Mouse (Mus musculus): Measurements from ENCODE around the gene Tmem178b.

Gene Tmem178b

GRCm38 (mm10) chr6:40177870-40178269 lies 304.8 kb downstream of the Tmem178b start:
- no peak for DNase-seq (ENCODE audit: low spot score)

- DNase-seq (ENCODE audit: low spot score), result no peak
Measured at GRCm38 (mm10) chr6:40180551-40180950, 307.5 kb downstream of the Tmem178b start.

- no peak for DNase-seq (ENCODE audit: low spot score)
Measured at GRCm38 (mm10) chr6:40200661-40201060, 327.6 kb downstream of the Tmem178b start.

- DNase-seq (ENCODE audit: low spot score), result no peak
Measured at GRCm38 (mm10) chr6:40202602-40203001, 329.5 kb downstream of the Tmem178b start.

GRCm38 (mm10) chr6:40205380-40205779 lies 332.3 kb downstream of the Tmem178b start:
- DNase-seq (ENCODE audit: low spot score), result no peak

GRCm38 (mm10) chr6:40208014-40208413 lies 334.9 kb downstream of the Tmem178b start:
- no peak for DNase-seq (ENCODE audit: low spot score)

GRCm38 (mm10) chr6:40209172-40209571 lies 336.1 kb downstream of the Tmem178b start:
- no peak for DNase-seq (ENCODE audit: low spot score)

GRCm38 (mm10) chr6:40217154-40217553 lies 344.1 kb downstream of the Tmem178b start:
- no peak for DNase-seq (ENCODE audit: low spot score)

GRCm38 (mm10) chr6:40217651-40218050 lies 344.6 kb downstream of the Tmem178b start:
- DNase-seq (ENCODE audit: low spot score), result no peak

- DNase-seq (ENCODE audit: low spot score), result no peak
Measured at GRCm38 (mm10) chr6:40220634-40221120, 347.6 kb downstream of the Tmem178b start.

GRCm38 (mm10) chr6:40225585-40226280 lies 352.7 kb downstream of the Tmem178b start:
- DNase-seq (ENCODE audit: low spot score), result peak; percentile 65

- no peak for DNase-seq (ENCODE audit: low spot score)
Measured at GRCm38 (mm10) chr6:40228981-40229380, 355.9 kb downstream of the Tmem178b start.

GRCm38 (mm10) chr6:40229985-40230384 lies 356.9 kb downstream of the Tmem178b start:
- no peak for DNase-seq (ENCODE audit: low spot score)

GRCm38 (mm10) chr6:40234066-40234465 lies 361.0 kb downstream of the Tmem178b start:
- no peak for DNase-seq (ENCODE audit: low spot score)

GRCm38 (mm10) chr6:40235793-40236470 lies 362.9 kb downstream of the Tmem178b start:
- DNase-seq (ENCODE audit: low spot score), result peak; percentile 65

- DNase-seq (ENCODE audit: low spot score), result peak; percentile 41
Measured at GRCm38 (mm10) chr6:40236841-40237765, 364.0 kb downstream of the Tmem178b start.

GRCm38 (mm10) chr6:40238857-40239256 lies 365.8 kb downstream of the Tmem178b start:
- no peak for DNase-seq (ENCODE audit: low spot score)

- no peak for DNase-seq (ENCODE audit: low spot score)
Measured at GRCm38 (mm10) chr6:40240671-40241070, 367.6 kb downstream of the Tmem178b start.

GRCm38 (mm10) chr6:40247398-40247946 lies 374.4 kb downstream of the Tmem178b start:
- no peak for DNase-seq (ENCODE audit: low spot score)

- no peak for DNase-seq (ENCODE audit: low spot score)
Measured at GRCm38 (mm10) chr6:40249939-40250338, 376.9 kb downstream of the Tmem178b start.

- no peak for DNase-seq (ENCODE audit: low spot score)
Measured at GRCm38 (mm10) chr6:40263687-40264086, 390.6 kb downstream of the Tmem178b start.

- DNase-seq (ENCODE audit: low spot score), result no peak
Measured at GRCm38 (mm10) chr6:40300707-40301106, 427.6 kb downstream of the Tmem178b start.
